Mouse (Mus musculus): ENCODE measurements around the gene Suco. TPM values are rescaled to one million over a fixed set of nuclear protein-coding genes. Genes with fewer than 3 reads are reported as not detected.
A peak's percentile ranks its signal among the peaks of the same experiment; 100 is the strongest.

The Suco gene
- polyA plus RNA-seq, 1 experiment: not detected

- Histone ChIP-seq H3K4me3 (ENCODE audit: insufficient read depth, low read depth, low read length) (no peak overlapping the region), H3K27ac (ENCODE audit: insufficient read depth, low read depth, low read length) (no peak overlapping the region), H3K4me1 (ENCODE audit: control insufficient read depth, insufficient read depth, low read length) (no peaks in the 10 kb centered on the region)
- WGBS: 54% methylated on average over 1 of the region's 1 CpGs
- no peak for TF ChIP-seq POLR2A (IDR thresholded peaks at IDR 0.05; ENCODE audit: insufficient read depth, low read depth, low read length)
Observed at GRCm38 (mm10) chr1:161869422-161869821, 7.1 kb downstream of the Suco start.

GRCm38 (mm10) chr1:161868413-161868812 lies 8.1 kb downstream of the Suco start:
- TF ChIP-seq POLR2A (IDR thresholded peaks at IDR 0.05; ENCODE audit: insufficient read depth, low read depth, low read length) (no peak), CTCF (IDR thresholded peaks at IDR 0.05; ENCODE audit: insufficient read depth, low read depth, low read length) (no peak)
- Histone ChIP-seq H3K4me3 (ENCODE audit: insufficient read depth, low read depth, low read length) (no peak overlapping the region), H3K27ac (ENCODE audit: insufficient read depth, low read depth, low read length) (no peak overlapping the region), H3K4me1 (ENCODE audit: control insufficient read depth, insufficient read depth, low read length) (no peaks in the 10 kb centered on the region)

GRCm38 (mm10) chr1:161863742-161864141 lies 12.7 kb downstream of the Suco start:
- H3K4me1 ChIP-seq (ENCODE audit: control insufficient read depth, insufficient read depth, low read length): no peaks in the 10 kb centered on the region
- no peak overlapping the region for H3K27ac ChIP-seq (ENCODE audit: insufficient read depth, low read depth, low read length)
- 54% methylated on average over 2 of the region's 2 CpGs for WGBS
- TF ChIP-seq CTCF (IDR thresholded peaks at IDR 0.05; ENCODE audit: insufficient read depth, low read depth, low read length) (no peak), POLR2A (IDR thresholded peaks at IDR 0.05; ENCODE audit: insufficient read depth, low read depth, low read length) (no peak)
- H3K4me3 ChIP-seq (ENCODE audit: insufficient read depth, low read depth, low read length): no peak overlapping the region

DNA sequence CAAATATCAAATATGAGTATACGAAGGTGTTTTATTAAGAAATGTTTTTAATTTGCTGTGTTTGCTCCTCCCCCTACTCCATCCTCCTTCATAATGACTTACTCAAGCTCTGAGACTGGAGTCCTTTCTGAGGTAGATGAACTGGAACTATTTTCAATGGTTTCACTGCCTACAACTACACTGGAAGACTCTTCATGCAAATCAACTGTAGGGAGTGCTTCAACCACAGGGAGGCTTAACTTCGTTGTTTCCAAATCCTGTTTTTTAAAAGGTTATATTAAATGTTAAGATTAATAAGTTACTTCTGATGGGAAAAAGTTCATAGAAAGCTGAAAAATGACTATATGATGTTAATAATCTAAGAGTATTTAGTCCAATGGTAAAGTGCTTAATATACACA lies 17.2 kb downstream of the Suco start:
- TF ChIP-seq POLR2A (IDR thresholded peaks at IDR 0.05; ENCODE audit: insufficient read depth, low read depth, low read length): no peak
- no peak for TF ChIP-seq CTCF (IDR thresholded peaks at IDR 0.05; ENCODE audit: insufficient read depth, low read depth, low read length)
- H3K4me3 ChIP-seq (ENCODE audit: insufficient read depth, low read depth, low read length): no peak overlapping the region
- 92% methylated on average over 2 of the region's 2 CpGs for WGBS
- no peak overlapping the region for H3K27ac ChIP-seq (ENCODE audit: insufficient read depth, low read depth, low read length)
- no peaks in the 10 kb centered on the region for H3K4me1 ChIP-seq (ENCODE audit: control insufficient read depth, insufficient read depth, low read length)

- WGBS: 31% methylated on average over 2 of the region's 2 CpGs
- H3K27ac ChIP-seq (ENCODE audit: insufficient read depth, low read depth, low read length): peak overlapping the region; percentile 90
Observed at GRCm38 (mm10) chr1:161826677-161827076, 49.8 kb downstream of the Suco start.

DNA sequence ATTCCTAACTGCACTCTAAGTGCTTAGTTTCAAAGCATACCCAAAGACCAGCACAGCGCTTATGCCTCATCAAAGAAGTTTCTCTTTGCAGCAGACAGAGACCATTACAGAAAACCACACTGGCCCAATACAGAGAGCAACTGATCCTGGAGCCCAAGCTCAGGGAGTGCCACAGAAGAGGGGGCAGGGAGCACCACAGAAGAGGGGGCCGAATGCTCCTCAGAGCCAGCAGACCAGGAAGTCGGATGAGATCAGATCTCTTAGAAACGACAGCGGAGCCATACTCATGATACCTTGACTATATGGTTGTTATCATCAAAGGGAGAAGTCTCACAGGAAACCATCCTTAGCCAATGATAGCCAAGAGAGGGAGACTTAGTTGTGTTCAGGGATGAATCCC lies 67.1 kb downstream of the Suco start:
- 94% methylated on average over 5 of the region's 5 CpGs for WGBS
- no peaks in the 10 kb centered on the region for H3K4me1 ChIP-seq (ENCODE audit: control insufficient read depth, insufficient read depth, low read length)
- no peak overlapping the region for H3K4me3 ChIP-seq (ENCODE audit: insufficient read depth, low read depth, low read length)
- TF ChIP-seq CTCF (IDR thresholded peaks at IDR 0.05; ENCODE audit: insufficient read depth, low read depth, low read length) (no peak), POLR2A (IDR thresholded peaks at IDR 0.05; ENCODE audit: insufficient read depth, low read depth, low read length) (no peak)
- H3K27ac ChIP-seq (ENCODE audit: insufficient read depth, low read depth, low read length): no peak overlapping the region

More at GRCm38 (mm10) chr1:161826677-161827076, 49.8 kb downstream of the Suco start:
- Histone ChIP-seq H3K4me3 (ENCODE audit: insufficient read depth, low read depth, low read length) (no peak overlapping the region), H3K4me1 (ENCODE audit: control insufficient read depth, insufficient read depth, low read length) (no peaks in the 10 kb centered on the region)
- TF ChIP-seq POLR2A (IDR thresholded peaks at IDR 0.05; ENCODE audit: insufficient read depth, low read depth, low read length) (no peak), CTCF (IDR thresholded peaks at IDR 0.05; ENCODE audit: insufficient read depth, low read depth, low read length) (no peak)

DNA sequence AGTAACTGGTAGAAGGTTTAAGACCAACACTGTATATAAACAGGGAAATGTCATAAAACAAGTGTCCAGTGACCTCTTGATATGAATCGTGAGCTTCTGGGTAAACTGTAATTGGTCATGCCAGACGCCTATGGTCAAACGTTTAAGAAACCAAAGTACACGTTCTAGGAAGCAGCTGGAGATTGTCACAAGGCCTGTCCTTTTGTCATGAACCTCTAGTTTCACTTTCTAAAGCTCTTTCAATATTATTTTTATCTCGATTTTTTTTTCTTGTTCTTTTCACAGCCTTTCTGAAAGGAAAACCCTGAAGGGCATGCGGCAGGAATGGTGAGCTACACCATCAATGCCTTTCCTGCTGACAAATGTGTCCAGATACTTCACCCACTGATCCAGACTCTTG lies 67.5 kb downstream of the Suco start:
- Histone ChIP-seq H3K4me1 (ENCODE audit: control insufficient read depth, insufficient read depth, low read length) (no peaks in the 10 kb centered on the region), H3K27ac (ENCODE audit: insufficient read depth, low read depth, low read length) (no peak overlapping the region), H3K4me3 (ENCODE audit: insufficient read depth, low read depth, low read length) (no peak overlapping the region)
- WGBS: 77% methylated on average over 6 of the region's 6 CpGs
- TF ChIP-seq CTCF (IDR thresholded peaks at IDR 0.05; ENCODE audit: insufficient read depth, low read depth, low read length): no peak
- TF ChIP-seq POLR2A (IDR thresholded peaks at IDR 0.05; ENCODE audit: insufficient read depth, low read depth, low read length): no peak

- no peak for TF ChIP-seq CTCF (IDR thresholded peaks at IDR 0.05; ENCODE audit: insufficient read depth, low read depth, low read length)
- no peak for TF ChIP-seq POLR2A (IDR thresholded peaks at IDR 0.05; ENCODE audit: insufficient read depth, low read depth, low read length)
- no peaks in the 10 kb centered on the region for H3K4me1 ChIP-seq (ENCODE audit: control insufficient read depth, insufficient read depth, low read length)
- no peak overlapping the region for H3K27ac ChIP-seq (ENCODE audit: insufficient read depth, low read depth, low read length)
- H3K4me3 ChIP-seq (ENCODE audit: insufficient read depth, low read depth, low read length): no peak overlapping the region
- 88% methylated on average over 8 of the region's 8 CpGs for WGBS
Observed at GRCm38 (mm10) chr1:161804541-161804971, 71.9 kb downstream of the Suco start.

GRCm38 (mm10) chr1:161801321-161801720 lies 75.2 kb downstream of the Suco start:
- Histone ChIP-seq H3K27ac (ENCODE audit: insufficient read depth, low read depth, low read length) (no peak overlapping the region), H3K4me1 (ENCODE audit: control insufficient read depth, insufficient read depth, low read length) (no peaks in the 10 kb centered on the region), H3K4me3 (ENCODE audit: insufficient read depth, low read depth, low read length) (no peak overlapping the region)
- TF ChIP-seq POLR2A (IDR thresholded peaks at IDR 0.05; ENCODE audit: insufficient read depth, low read depth, low read length) (no peak), CTCF (IDR thresholded peaks at IDR 0.05; ENCODE audit: insufficient read depth, low read depth, low read length) (no peak)
- 83% methylated on average over 2 of the region's 2 CpGs for WGBS

GRCm38 (mm10) chr1:161800256-161800655 lies 76.2 kb downstream of the Suco start:
- Histone ChIP-seq H3K4me1 (ENCODE audit: control insufficient read depth, insufficient read depth, low read length) (no peaks in the 10 kb centered on the region), H3K27ac (ENCODE audit: insufficient read depth, low read depth, low read length) (no peak overlapping the region), H3K4me3 (ENCODE audit: insufficient read depth, low read depth, low read length) (no peak overlapping the region)
- TF ChIP-seq POLR2A (IDR thresholded peaks at IDR 0.05; ENCODE audit: insufficient read depth, low read depth, low read length) (no peak), CTCF (IDR thresholded peaks at IDR 0.05; ENCODE audit: insufficient read depth, low read depth, low read length) (no peak)
